Mouse (Mus musculus) right cerebral cortex, postnatal 10 days (tissue): Measurements from ENCODE around the gene Gjb3.
A peak's percentile ranks its signal among the peaks of the same experiment; 100 is the strongest.

Source experiments
- DNase-seq, 2 experiments: peaks; one replicate each; pipeline ENCODE4 v3.0.0; 2021; ENCODE audit warnings: low spot score in 2 of 2

The Gjb3 gene

DNA sequence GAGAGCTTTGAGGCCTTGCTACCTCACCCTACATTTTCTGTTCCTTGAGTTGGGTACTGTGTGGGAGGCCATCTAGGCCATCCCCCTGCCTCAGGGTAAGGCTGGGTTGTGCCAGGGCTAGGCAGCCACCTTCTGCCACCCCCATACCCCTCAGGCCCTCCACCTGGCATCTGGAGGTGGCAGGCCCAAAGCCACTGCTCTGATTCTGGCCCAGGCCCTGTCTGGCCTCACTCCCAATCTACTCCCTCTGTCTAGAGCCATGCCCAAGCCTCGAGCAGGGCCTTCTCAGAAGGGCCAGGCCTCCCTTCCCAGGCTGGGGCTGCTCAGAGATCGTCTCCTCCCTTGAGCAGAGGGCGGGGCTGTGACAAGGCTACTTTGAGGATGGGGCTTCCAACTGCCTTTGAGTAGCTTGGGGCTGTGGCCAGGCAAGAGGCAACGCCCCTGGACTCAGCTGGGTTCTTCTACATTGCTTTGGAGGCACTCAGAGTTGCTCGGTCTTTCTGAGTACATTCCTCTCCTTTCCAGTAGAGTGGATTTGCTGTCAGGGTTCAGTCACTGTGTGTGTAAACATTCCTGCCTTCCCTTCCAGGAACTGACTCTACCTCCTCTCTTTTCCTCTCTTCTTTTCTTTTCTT, 4.3 kb upstream of the Gjb3 start:
- no peak for DNase-seq

DNA sequence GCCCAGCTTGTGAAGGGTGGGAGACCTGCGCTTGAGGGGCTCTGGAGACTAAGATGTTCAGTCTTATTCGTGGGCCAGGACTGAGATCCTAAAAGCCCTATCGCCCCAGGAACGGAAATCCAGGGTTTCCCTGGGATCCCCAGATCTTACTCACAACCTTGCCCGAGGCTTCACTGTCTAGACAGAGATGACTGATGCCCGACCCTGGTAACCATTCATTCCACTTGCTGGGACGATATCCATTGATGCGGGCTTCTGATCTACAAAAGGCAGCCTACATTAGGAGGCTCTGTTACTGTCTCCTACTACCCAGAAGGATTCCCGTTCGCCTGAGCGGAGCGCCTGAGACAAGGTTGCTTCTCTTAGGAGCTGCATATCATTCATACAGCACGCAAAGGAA, 527 bp upstream of the Gjb3 start:
- DNase-seq: no peak

DNA sequence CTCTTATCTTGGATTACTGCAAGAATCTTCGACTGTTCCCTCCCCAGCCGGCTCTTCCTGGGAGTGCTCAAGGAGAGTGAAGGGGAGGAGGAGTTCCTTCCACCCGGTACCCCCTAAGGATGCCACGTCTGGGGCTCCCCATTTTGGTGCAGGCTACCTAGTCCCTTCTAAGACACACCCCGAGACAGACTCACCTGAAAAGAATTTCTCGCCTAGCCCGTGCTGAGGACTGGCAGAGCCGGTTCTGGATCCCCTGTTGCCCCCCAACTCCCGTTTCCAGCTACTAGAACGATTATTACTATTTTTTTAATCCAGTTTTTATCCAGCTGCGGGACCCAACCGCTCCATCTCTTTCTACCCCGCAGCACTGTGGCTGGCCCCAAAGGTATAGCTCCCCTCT, 893 bp downstream of the Gjb3 start:
- DNase-seq: no peak

DNA sequence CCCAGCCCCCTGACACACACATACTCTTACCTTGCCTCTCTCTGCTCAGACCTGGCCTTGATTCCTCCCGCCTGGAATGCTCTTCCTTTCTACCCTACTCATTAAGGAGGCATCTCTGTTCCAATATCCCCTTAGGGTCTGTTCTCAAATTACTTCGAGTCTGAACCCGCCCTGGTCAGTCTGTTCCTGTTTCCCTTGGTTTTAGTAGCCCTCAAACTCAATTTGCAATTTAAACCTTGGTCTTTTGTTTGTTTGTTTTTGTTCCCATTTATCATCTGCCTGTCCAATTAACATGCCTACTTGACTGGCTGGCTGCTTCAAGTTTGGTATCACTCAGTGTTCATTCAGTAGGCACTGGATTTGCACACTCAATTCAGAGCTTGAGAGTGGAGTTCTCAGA, 1.6 kb downstream of the Gjb3 start:
- DNase-seq: no peak

DNA sequence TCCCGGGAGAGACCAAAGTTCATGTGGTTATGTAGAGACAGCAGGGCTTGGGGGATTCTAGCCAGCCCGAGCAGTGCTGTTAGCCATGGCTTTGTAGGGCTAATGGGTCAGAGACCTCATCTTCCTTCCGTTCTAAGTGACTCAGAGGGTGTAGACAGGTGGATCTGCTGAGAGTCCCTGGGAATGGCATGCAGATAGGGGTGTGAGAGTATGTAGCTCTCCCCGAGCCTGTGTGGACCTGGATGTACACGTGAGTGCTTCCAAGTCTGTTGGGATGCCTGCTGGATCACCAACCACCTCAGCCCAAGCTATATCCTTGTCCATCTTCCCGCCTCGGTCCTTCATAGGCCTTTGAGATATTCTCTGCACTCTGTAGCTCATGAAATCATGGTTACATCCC, 2.3 kb downstream of the Gjb3 start:
- DNase-seq: no peak

DNA sequence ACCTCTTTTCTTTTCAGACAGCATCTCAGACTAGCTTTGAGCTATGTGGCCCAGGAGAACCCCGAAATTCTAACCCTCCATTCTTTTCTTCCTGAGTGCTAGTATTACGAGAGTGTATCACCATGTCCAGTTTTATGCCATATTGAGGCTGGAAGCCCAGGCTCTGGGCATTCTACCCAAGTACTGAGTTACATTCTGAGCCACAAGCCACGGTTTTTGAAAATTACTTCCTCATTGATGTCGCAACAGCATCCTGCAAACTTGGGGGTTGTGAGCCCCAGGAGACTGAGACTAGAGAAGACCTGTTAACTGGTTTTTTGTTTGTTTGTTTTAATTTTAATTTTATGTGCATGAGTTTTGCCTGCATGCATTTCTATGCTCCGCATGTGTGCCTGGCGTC, 2.9 kb downstream of the Gjb3 start:
- no peak for DNase-seq

DNA sequence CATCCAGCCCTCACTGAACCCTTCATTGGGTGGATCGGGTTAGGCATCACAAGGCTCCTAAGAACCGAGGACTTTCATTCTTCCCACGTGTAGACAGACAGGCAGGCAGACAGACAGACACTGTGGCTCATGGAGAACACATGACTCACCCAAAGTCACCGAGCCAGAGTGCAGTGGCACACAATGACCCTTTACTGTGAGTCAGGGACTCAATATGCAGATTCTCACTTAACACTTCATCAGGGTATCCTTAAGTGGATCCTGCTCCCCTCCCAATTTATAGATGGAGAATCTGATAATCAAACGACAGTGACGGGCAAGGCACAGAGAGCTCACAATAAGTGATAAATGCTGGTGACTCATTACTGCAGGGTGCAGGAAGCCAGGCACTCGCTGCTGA, 3.4 kb downstream of the Gjb3 start:
- DNase-seq: no peak

DNA sequence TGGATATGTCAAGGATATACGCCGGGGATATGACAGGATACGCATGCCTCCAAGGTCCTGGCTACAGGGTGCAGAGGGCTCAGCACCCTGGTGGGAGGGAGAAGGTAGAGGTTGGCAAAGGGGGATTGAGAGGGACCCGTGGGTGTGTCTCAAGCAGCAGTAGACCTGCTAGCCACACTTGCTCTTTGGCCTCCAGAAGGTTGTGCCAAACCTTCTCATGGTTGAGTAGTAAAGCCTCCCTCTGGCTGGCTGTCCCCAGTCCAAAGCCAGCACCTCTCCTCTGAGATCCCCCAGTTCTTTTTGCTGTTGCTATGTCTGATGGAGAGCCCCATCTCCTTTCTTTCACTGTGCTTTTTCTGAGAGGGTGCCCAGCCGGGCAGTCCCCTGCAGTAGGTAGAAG, 5.4 kb downstream of the Gjb3 start:
- DNase-seq: no peak

DNA sequence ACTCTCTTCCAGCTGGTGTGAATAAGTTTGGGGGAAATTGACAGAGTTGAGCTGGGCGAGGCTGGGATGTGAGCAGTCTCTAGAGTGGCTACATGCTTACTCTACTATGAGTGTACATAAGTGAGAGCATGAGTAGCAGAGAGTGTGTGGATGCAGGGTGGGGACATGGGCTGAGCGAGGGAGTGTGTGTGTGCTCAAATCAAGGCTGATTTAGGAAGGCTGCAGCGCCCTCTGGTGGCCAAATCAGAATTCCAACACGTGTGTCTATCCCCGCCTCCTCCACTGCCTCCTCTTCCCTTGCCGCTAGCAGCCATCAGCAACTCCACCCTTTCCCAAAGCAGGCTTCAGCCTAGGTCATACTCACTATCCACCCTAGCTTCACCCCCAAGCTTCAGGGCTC, 5.9 kb downstream of the Gjb3 start:
- peak; percentile 76 to 90 for DNase-seq

DNA sequence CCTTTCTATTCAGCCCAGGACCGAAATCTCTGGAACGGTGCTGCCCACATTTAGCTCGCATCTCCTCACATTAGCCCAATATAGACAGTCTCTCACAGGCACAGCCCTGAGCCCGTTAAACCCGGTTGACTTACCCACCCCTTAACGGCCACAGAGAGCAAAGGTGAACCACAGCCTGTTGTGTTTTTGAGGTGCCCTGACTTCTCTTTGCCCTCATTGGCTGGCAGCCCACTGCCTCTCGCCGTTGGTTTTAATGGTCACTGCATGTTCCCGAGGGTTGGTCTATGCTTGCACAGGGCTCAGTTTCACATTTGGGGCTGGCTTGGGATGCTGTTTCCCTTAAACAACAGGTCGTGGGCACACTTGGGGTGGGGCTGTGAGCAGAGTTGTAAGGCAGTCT, 6.3 kb downstream of the Gjb3 start:
- no peak for DNase-seq

DNA sequence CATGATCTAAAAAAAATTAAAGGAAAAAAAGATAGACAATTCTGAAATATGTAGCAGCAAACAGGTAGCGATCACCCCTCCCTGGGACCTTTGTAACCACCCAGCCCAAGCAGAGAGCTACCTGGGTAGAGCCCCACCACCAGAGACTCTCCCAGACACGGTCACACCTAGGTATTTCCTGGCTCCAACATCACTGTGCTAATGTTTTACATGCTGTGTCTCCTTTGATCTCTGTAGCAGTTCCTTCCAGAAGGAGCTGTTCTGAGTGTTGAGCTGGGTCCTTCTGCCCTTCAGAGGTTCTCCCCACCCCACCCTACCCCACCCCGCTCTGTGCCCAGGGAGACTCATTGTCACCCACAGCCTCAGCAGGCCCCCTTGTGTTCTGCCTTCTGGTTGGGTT, 7.0 kb downstream of the Gjb3 start:
- no peak for DNase-seq

DNA sequence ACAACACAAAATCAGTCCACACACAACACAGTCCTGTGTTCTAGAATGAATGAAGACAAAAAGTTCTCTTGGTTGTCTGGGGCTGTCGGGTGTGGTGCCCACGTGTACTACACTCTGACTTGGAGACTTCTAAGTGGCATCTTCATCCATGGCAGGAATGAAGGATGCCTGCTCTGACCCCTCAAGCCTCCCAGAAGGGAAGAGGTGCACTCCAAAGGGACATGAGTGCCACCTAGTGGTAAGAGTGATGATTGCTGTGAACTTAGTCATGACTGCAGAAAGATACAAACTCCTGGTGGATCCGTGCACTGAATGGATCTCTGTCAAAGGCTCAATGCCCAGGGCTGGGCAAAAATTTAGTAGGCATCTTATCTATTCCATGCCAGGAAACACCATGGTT, 11.0 kb downstream of the Gjb3 start:
- DNase-seq: peak in 1 of 2 experiments; percentile 73

DNA sequence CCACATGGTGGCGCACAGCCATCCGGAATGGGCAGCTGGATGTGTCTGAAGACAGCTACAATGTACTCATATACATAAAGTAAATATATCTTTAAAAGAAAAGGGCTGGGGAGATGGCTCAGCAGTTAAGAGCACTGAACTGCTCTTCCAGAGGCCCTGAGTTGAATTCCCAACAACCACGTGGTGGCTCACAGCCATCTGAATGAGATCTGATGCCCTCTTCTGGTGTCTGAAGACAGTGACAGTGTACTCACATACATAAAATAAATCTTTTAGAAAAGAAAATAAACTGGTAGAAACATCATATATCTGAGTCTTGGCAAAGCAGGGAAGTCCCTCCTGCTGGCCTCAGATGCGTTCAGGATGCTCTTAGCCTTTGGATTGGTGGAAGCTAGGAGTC, 13.5 kb downstream of the Gjb3 start:
- no peak for DNase-seq

DNA sequence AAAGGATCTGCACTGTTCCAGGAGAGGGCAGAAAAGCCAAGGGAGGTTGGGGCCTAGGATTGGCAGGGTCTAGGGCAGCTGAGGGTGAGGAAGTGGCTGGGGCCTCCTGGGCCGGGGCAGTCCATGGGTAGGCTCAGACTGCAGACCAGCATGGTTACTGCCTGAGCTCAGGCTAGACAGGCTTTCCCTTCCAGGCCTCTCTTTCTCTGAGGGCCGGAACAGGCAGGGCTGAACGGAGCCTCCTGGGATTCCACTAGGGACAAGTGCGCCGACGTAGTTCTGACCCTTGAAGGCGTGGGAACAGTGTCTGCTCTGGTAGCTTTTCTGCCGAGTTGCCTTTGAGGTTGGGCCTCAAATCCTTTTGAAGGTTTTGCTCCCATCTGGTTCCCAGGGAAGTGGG, 14.9 kb downstream of the Gjb3 start:
- no peak for DNase-seq

DNA sequence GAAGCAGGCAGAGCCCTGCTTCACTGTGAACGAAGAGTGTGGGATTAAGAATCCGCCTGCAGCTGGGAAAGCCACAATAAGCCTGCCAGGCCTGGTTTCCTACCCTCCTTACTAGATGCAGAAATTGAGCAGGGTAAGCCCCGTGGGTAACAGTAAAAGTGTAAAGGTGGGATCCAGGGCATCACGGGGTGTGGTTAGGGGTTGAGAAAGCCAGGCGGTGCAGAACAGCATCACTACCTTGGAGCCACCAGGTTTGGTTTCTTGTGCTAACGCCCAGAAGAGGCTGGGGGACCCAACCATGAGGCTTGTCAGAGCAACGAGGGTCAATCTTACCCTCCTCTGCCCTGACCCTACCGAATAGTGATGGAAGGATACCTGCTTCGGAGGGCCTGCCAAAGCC, 16.1 kb downstream of the Gjb3 start:
- DNase-seq: no peak

DNA sequence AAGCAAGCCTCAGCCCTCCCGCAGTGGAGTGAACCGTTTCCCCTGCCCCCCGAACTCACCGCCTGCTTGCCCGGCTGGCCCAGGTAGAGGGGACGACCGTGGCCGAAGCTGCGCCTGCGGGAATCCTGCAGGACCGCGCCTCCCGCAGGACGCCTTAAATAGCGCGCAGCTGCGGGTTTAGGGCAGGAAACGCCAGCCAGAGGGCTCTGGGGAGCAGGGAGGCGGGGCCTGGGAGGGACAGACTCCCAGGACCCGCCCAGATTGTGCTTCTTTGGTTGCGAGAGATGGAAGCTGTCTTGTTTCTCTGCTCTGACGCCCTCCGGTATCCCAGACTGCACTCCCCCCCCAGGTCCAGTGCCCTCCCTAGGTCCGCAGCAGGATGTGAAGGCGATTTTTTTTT, 16.8 kb downstream of the Gjb3 start, which contains the start of gene Gja4:
Gja4 (minus strand) TSS at position 179 of the 400 bp plus-strand sequence.
- peak; percentile 74 to 77 for DNase-seq

DNA sequence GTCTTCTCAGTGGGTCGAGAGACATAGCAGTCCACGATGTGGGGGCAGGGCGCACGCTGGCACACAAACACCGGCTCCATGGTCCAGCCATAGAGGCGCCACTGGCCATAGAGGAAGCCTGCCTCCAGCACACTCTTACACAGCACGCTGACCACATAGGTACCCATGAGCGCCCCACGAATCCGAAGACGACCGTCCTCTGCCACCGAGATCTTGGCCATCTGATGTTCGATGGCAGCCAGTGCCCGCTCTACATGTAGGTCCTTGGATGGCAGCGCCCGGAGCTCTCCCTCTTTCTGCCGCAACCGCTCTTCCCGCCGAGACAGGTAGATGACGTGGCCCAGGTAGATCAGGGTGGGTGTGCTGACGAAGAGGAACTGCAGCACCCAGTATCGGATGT, 18.3 kb downstream of the Gjb3 start:
- no peak for DNase-seq

DNA sequence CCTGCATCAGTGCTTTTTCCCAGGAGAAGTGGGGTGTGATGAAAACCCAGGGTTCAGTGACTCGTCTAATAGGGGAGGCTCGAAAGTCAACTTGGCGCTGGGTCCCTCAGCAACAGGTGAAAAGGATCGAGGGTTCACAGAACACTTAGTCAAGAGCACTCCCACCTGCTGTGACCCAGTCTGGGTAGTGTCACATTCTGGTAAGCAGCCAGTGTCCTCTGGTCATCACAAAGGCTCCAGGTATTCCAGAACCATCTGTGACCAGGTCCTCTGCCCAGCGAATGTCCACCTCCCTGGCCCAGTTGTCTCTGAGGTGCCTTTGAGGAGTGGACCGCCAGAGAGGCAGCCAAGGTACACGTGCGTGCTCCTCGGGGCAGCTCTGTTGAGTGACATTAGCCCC, 19.1 kb downstream of the Gjb3 start:
- no peak for DNase-seq

DNA sequence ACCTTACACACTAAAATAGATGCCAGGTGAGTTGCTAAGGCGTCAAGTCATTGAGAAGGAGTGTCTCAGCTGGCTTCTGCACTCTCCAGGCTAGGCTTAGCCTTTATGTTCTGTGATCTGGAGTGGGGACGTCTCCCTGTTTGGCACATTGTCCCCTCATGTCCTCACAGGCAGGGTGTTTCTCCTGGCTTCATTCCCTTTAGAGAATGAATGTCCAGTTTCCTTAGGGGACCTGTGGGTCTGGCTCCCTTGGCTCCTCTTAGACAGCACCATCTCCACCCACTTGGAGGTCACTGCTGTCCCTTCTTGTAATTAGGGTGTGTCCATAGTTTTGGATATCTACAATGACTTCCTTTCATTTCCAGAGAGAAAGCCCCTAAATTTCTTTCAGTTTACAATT, 23.7 kb downstream of the Gjb3 start:
- no peak for DNase-seq

DNA sequence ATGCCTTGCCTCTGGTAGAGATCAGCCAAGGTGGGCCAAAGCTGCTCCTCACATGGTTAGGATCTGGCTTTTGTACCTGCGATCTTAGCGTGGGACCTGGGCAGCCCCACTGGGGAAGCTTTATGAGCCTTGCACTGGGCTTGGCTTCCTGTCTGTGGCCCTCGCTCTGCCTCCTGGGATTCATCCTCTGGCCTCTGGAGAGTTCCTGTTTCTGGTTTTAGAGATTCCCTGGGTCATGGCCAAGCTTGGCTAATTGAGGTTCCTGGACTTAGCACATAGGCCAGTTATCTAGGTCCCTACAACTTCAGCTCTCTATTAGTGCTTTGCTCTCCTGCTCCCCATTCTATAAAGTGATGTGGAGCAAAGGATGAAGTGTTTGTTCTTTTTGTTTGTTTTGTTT, 26.8 kb downstream of the Gjb3 start:
- no peak for DNase-seq

DNA sequence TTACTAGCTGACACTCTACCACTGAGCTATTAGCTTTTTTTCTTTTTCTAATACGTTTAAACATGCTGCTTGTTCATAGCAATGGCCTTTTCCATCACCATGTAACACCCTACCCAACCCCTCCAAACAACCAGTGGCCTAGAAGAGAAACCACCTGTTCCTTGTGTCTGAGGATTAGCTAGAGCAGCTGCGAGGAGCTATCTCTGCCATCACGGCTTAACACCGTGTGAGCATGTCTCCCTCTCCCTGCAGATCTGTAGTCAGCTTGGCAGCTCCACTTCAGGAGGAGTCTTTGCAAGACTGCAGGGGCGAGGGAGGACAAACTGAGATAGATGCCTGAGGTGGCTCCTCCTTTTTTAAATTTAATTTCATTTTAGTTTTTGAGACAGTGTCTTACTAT, 30.1 kb downstream of the Gjb3 start:
- DNase-seq: no peak

DNA sequence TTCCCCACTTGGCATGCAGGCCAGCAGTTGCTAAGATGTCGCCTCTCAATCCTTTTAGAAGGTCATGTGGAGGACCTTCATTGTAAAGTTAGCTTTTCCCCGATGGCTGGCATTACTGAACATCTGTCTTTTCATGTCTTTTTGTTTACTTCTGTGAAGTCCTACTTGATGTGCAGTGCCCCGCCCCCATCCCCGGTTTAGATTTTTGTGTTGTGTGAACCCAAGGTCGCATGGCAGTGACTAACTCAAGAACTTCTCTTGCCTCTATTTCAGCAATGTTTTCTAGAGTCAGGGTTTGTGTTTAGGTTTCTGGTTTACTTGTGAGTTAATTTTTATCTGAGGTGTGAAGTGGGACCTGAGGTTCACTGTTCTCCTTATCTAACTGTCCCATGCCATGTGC, 38.0 kb downstream of the Gjb3 start:
- DNase-seq: no peak

DNA sequence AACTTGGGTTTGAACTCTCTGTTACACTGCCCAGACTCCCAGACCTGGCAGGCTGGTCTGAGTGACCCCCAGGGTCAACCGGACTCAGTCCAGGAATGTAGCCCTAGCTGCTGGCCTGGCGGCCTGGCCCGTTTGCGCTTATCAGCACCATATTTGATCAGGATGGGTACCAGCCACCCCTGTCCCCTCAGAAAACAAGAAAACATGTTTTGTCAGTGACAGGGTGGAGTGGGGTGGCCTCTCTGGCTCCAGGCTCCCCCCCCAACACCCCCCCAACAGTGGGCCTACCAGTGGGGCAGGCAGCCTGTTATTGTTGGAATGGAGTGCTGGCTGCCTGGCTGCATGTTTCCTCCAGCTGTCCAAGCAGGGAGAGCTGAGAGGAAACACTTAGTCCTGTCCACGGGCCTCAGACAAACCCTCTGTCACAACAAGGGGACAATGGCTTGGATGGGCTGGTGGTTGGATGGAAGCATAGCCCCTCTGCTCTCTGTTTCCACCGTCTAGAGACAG, 41.5 kb downstream of the Gjb3 start:
- no peak for DNase-seq

DNA sequence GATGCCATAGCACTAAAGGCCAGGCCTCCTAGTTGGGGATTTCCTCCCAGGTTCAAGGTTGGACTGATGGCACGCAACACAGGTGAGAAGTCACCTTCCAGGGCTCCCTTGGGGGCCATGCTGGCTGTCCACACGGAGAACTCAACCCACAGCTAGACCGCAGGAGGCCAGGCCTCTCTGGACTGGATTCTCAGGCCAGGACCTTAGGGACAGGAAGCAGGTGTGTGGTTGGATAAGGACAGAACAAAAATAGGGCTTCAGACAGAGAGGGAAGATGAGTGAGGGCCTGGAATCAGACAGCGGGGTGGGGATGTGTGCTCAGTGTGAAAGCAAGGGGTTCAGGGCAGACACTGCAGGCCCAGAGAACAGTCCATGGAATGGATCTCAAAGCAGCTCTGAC, 43.7 kb downstream of the Gjb3 start:
- DNase-seq: no peak
